Mouse (Mus musculus) midbrain, embryonic 10.5 days (tissue): ENCODE results near the gene Trrap. TPM values are rescaled to one million over a fixed set of nuclear protein-coding genes. Genes with fewer than 3 reads are reported as not detected.
"Not testable (repeated sequence)": the region's sequence is repeated elsewhere in the genome, so short reads cannot be mapped to it uniquely, and the experiment has no call there.

Experiments used
- DNase-seq: peaks from one replicate; pipeline ENCODE4 v3.0.0-alpha.2; 2017; ENCODE audit warnings: low spot score
- H3K27ac ChIP-seq: fragments of 300-500 bp; sonication (generic); replicated peaks from 2 replicates; pipeline ENCODE4 v1.5.1; 2016; ENCODE audit warnings: mild to moderate bottlenecking
- H3K27me3 ChIP-seq: fragments of 300-500 bp; sonication (generic); 2 replicates; pipeline ENCODE4 v1.6.1; 2016; ENCODE audit warnings: low read depth, mild to moderate bottlenecking; ENCODE audit not compliant: poor library complexity, severe bottlenecking
- H3K36me3 ChIP-seq: fragments of 300-500 bp; sonication (generic); 2 replicates; pipeline ENCODE4 v1.6.1; 2016; ENCODE audit warnings: mild to moderate bottlenecking, moderate library complexity
- H3K4me1 ChIP-seq: fragments of 300-500 bp; sonication (generic); 2 replicates; pipeline ENCODE4 v1.6.1; 2016
- H3K4me3 ChIP-seq: fragments of 300-500 bp; sonication (generic); 2 replicates; pipeline ENCODE4 v1.5.1; 2016; ENCODE audit warnings: mild to moderate bottlenecking, moderate library complexity
- H3K9me3 ChIP-seq: fragments of 300-500 bp; sonication (generic); replicated peaks from 2 replicates; pipeline ENCODE4 v1.6.1; 2016; ENCODE audit warnings: mild to moderate bottlenecking
- WGBS: fragments of 180-500 bp; shearing (Covaris S2); methylation state at CpG from one replicate; pipeline ENCODE4 v1.1.7; 2016; 5-methylcytosine and 5-hydroxymethylcytosine counted together
- polyA plus RNA-seq: library from polyadenylated mRNA; unstranded; fragments of >200 nt; fragmentation: Nextera tagmentation; extraction: Ambion mirVana; gene quantifications from 2 replicates; pipeline ENCODE4 v1.2.1, GENCODE M21; 2016

The Trrap gene
- polyA plus RNA-seq, result 69.8 and 81.2 TPM in 2 replicates

GRCm38 (mm10) chr5:144767106-144767798 is at the start of gene Trrap:
Trrap (plus strand) TSS chr5:144767732.
- not testable (repeated sequence) for H3K27me3 ChIP-seq, DNase-seq, H3K9me3 ChIP-seq
- H3K4me3 ChIP-seq, result peak within 1 kb of the TSS; percentile 81
- peaks cover 16% of the 10 kb centered on the region for H3K4me1 ChIP-seq
- peak within 1 kb of the TSS; percentile 99 for H3K27ac ChIP-seq
- H3K36me3 ChIP-seq, result peaks cover 20% of the 10 kb centered on the region
- WGBS, result 78% methylated on average over 14 of the region's 15 CpGs

GRCm38 (mm10) chr5:144719781-144720180 is 47.8 kb upstream of the Trrap start:
- peaks cover 2% of the 10 kb centered on the region for H3K4me1 ChIP-seq
- H3K4me3 ChIP-seq, result no peak overlapping the region
- H3K27me3 ChIP-seq, result no peaks in the 10 kb centered on the region
- H3K27ac ChIP-seq, result no peak overlapping the region
- H3K9me3 ChIP-seq, result no peaks in the 10 kb centered on the region
- no peaks in the 10 kb centered on the region for H3K36me3 ChIP-seq
- 80% methylated on average over 6 of the region's 6 CpGs for WGBS
- DNase-seq, result no peak

- Histone ChIP-seq H3K4me1 (peaks cover 7% of the 10 kb centered on the region), H3K9me3 (no peaks in the 10 kb centered on the region), H3K27me3 (no peaks in the 10 kb centered on the region), H3K27ac (no peak overlapping the region), H3K4me3 (no peak overlapping the region), H3K36me3 (no peaks in the 10 kb centered on the region)
- WGBS, result 88% methylated on average over 4 of the region's 4 CpGs
- no peak for DNase-seq
These were observed 47.3 kb upstream of the Trrap start for GRCm38 (mm10) chr5:144720281-144720680.

GRCm38 (mm10) chr5:144724926-144725325 is 42.6 kb upstream of the Trrap start:
- Histone ChIP-seq H3K4me1 (peaks cover 33% of the 10 kb centered on the region), H3K36me3 (no peaks in the 10 kb centered on the region), H3K27me3 (peaks cover 28% of the 10 kb centered on the region), H3K9me3 (no peaks in the 10 kb centered on the region), H3K27ac (no peak overlapping the region), H3K4me3 (no peak overlapping the region)
- WGBS, result 31% methylated on average over 2 of the region's 2 CpGs
- peak; percentile 25 for DNase-seq

- H3K27ac ChIP-seq, result no peak overlapping the region
These were observed 42.0 kb upstream of the Trrap start for GRCm38 (mm10) chr5:144725554-144725953.

DNA sequence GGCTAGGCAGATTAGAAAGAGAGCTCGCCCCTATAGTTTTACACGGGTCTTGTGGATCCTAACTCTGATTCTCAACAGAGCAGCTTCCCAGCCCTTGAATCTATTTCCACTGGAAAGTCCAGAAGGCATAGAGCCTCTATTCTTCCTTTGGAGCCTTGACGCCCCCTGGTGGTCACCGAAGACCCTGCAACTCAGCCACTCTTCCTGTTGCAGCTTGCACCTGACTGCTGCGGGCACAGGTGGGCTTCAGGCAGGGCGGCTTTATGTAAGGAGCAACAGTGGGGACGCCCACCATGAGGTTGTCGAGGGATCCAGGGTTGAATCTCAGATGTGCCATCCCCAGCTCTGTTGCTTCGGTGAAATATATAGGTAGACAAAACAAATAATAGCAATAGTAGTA is 40.4 kb upstream of the Trrap start:
- H3K9me3 ChIP-seq, result no peaks in the 10 kb centered on the region
- DNase-seq, result peak; percentile 74
- H3K27me3 ChIP-seq, result peaks cover 38% of the 10 kb centered on the region
- H3K27ac ChIP-seq, result no peak overlapping the region
- peaks cover 33% of the 10 kb centered on the region for H3K4me1 ChIP-seq
- H3K36me3 ChIP-seq, result no peaks in the 10 kb centered on the region
- H3K4me3 ChIP-seq, result no peak overlapping the region
- 5% methylated on average over 9 of the region's 9 CpGs for WGBS

More at GRCm38 (mm10) chr5:144725554-144725953, 42.0 kb upstream of the Trrap start:
- no peak overlapping the region for H3K4me3 ChIP-seq
- 84% methylated on average over 3 of the region's 3 CpGs for WGBS
- no peaks in the 10 kb centered on the region for H3K9me3 ChIP-seq
- peaks cover 34% of the 10 kb centered on the region for H3K27me3 ChIP-seq
- DNase-seq, result no peak
- no peaks in the 10 kb centered on the region for H3K36me3 ChIP-seq
- peaks cover 33% of the 10 kb centered on the region for H3K4me1 ChIP-seq

DNA sequence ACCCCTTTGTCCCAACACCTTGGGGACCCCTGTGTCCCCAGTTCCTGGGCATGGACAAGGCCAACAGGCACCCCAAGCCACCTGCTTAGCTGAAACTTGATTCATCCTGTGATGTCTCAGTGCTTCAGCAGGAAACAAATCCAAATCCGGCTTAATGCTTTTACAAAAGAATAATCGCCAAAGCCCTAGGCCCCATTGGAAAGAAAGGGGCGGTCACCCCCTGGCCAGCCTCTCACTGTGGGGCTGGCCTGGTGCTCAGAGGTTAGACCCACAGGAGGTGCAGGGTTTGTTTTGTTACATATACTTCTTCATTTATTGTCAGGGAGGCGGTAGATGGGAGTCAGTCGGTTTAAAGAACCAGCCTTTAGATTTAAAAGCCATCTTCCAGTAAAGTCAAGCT is 39.3 kb upstream of the Trrap start:
- peaks cover 33% of the 10 kb centered on the region for H3K4me1 ChIP-seq
- peaks cover 38% of the 10 kb centered on the region for H3K27me3 ChIP-seq
- H3K4me3 ChIP-seq, result no peak overlapping the region
- DNase-seq, result peak; percentile 47
- H3K9me3 ChIP-seq, result no peaks in the 10 kb centered on the region
- H3K27ac ChIP-seq, result peak overlapping the region; percentile 52; the same call in 1 of the 2 replicates
- WGBS, result 7% methylated on average over 5 of the region's 5 CpGs
- H3K36me3 ChIP-seq, result no peaks in the 10 kb centered on the region

DNA sequence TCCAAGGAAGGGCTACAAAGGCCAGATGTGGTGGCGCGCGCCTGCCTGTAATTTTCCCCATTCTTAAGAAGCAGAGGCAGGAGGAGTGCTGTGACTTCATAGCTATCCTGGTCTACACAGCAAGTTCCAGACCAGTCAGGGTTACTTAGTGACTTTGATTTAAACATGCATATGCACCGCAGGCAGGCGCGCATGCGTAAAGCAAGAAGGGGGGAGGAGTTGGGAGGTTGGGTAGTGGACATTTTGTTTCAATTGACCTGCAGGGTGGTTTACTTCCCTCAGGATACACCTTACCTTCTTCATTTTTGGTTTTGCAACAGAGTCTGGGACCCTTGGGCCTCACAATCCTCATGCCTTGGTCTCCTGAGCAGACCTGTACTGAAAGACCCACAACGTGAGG is 38.3 kb upstream of the Trrap start:
- Histone ChIP-seq H3K27ac (no peak overlapping the region), H3K4me3 (no peak overlapping the region), H3K4me1 (peaks cover 33% of the 10 kb centered on the region), H3K9me3 (no peaks in the 10 kb centered on the region), H3K27me3 (peaks cover 38% of the 10 kb centered on the region), H3K36me3 (no peaks in the 10 kb centered on the region)
- DNase-seq, result no peak
- WGBS, result 59% methylated on average over 8 of the region's 8 CpGs

GRCm38 (mm10) chr5:144733953-144734352 is 33.6 kb upstream of the Trrap start:
- H3K27ac ChIP-seq, result no peak overlapping the region
- 32% methylated on average over 4 of the region's 4 CpGs for WGBS

GRCm38 (mm10) chr5:144734949-144735348 is 32.6 kb upstream of the Trrap start:
- H3K27me3 ChIP-seq, result peaks cover 10% of the 10 kb centered on the region; the same call in 1 of the 2 replicates

More at GRCm38 (mm10) chr5:144733953-144734352, 33.6 kb upstream of the Trrap start:
- Histone ChIP-seq H3K36me3 (no peaks in the 10 kb centered on the region), H3K4me3 (no peak overlapping the region), H3K4me1 (peaks cover 4% of the 10 kb centered on the region), H3K9me3 (no peaks in the 10 kb centered on the region), H3K27me3 (peaks cover 20% of the 10 kb centered on the region)
- DNase-seq, result peak; percentile 76

DNA sequence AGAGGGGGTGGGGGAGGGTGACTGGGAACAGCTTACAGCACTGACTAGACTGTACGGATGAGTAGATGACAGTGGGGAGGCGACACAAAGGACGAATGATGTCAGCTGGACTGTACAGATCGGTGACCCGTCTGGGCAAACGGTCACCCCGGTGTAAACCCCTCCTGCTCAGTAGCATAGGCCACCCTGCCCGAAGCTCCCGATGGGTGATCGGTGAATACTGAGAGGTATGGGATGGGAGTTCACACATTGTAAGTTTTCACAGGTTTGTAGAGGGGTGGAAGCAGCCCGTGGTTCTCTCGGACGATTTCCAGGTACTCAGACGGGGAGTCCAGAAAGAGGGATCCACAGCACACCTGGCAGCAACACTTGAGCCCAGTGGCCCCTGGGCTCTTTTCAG is 30.4 kb upstream of the Trrap start:
- Histone ChIP-seq H3K27ac (no peak overlapping the region), H3K27me3 (no peaks in the 10 kb centered on the region), H3K4me3 (no peak overlapping the region), H3K36me3 (no peaks in the 10 kb centered on the region), H3K4me1 (no peaks in the 10 kb centered on the region), H3K9me3 (no peaks in the 10 kb centered on the region)
- no peak for DNase-seq
- 95% methylated on average over 14 of the region's 14 CpGs for WGBS

More at GRCm38 (mm10) chr5:144734949-144735348, 32.6 kb upstream of the Trrap start:
- Histone ChIP-seq H3K4me1 (no peaks in the 10 kb centered on the region), H3K9me3 (no peaks in the 10 kb centered on the region), H3K36me3 (no peaks in the 10 kb centered on the region), H3K27ac (no peak overlapping the region), H3K4me3 (no peak overlapping the region)
- DNase-seq, result peak; percentile 74
- 31% methylated on average over 8 of the region's 8 CpGs for WGBS

GRCm38 (mm10) chr5:144752432-144752831 is 15.1 kb upstream of the Trrap start:
- WGBS, result 23% methylated on average over 5 of the region's 5 CpGs
- no peak overlapping the region for H3K4me3 ChIP-seq
- H3K4me1 ChIP-seq, result peaks cover 4% of the 10 kb centered on the region; the same call in 1 of the 2 replicates
- H3K9me3 ChIP-seq, result no peaks in the 10 kb centered on the region
- H3K27ac ChIP-seq, result no peak overlapping the region
- H3K36me3 ChIP-seq, result no peaks in the 10 kb centered on the region
- H3K27me3 ChIP-seq, result no peaks in the 10 kb centered on the region
- DNase-seq, result no peak

DNA sequence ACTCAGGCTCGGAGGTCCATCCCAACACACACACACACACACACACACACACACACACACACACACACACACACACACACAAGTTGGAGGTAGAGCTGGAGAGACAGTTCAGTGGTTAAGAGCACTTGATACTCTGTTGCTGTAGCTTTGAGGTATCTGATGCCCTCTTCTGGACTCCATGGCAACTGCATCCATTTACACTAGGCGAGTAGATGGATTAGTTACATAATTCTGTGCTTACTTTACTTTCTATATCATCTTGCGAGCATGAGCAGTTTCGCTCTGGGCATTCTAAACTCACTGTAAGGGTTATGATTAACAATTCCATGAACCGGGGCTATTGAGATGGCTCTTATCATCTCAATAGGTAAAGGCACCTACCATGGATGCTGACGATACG is 14.5 kb upstream of the Trrap start:
- 70% methylated on average over 7 of the region's 7 CpGs for WGBS
- Histone ChIP-seq H3K27ac (no peak overlapping the region), H3K27me3 (no peaks in the 10 kb centered on the region), H3K9me3 (no peaks in the 10 kb centered on the region), H3K4me1 (peaks cover 5% of the 10 kb centered on the region), H3K36me3 (no peaks in the 10 kb centered on the region), H3K4me3 (no peak overlapping the region)
- peak; percentile 37 for DNase-seq
